Mouse (Mus musculus) stomach, postnatal 0 days (tissue): ENCODE measurements around the gene Gstp2. TPM values are rescaled to one million over a fixed set of nuclear protein-coding genes. Genes with fewer than 3 reads are reported as not detected.
A peak's percentile ranks its signal among the peaks of the same experiment; 100 is the strongest.

Source experiments
- ATAC-seq: fragments of 200-750 bp; cut with Nextera tagmentation; 2 replicates; pipeline ENCODE4 v1.8.0; 2017; ENCODE audit not compliant: low FRiP score, low TSS enrichment
- DNase-seq: peaks from one replicate; pipeline ENCODE4 v3.0.0-alpha.2; 2016; ENCODE audit warnings: low spot score
- H3K27ac ChIP-seq: fragments of 300-500 bp; sonication (generic); replicated peaks from 2 replicates; pipeline ENCODE4 v1.5.1; 2014; ENCODE audit warnings: mild to moderate bottlenecking, control low read depth
- H3K27me3 ChIP-seq: fragments of 300-500 bp; sonication (generic); 2 replicates; pipeline ENCODE4 v1.6.1; 2014; ENCODE audit warnings: low read length; ENCODE audit not compliant: control insufficient read depth, insufficient read depth
- H3K36me3 ChIP-seq: fragments of 300-500 bp; sonication (generic); 2 replicates; pipeline ENCODE4 v1.6.1; 2014; ENCODE audit warnings: low read length, mixed read lengths; ENCODE audit not compliant: control insufficient read depth, insufficient read depth
- H3K4me1 ChIP-seq: fragments of 300-500 bp; sonication (generic); replicated peaks from 2 replicates; pipeline ENCODE4 v1.6.1; 2014; ENCODE audit warnings: antibody characterized with exemption; ENCODE audit not compliant: control insufficient read depth, insufficient read depth
- H3K4me2 ChIP-seq: fragments of 300-500 bp; sonication (generic); replicated peaks from 2 replicates; pipeline ENCODE4 v1.6.1; 2014; ENCODE audit warnings: low read depth, mild to moderate bottlenecking, control low read depth, moderate library complexity
- H3K4me3 ChIP-seq: fragments of 300-500 bp; sonication (generic); 2 replicates; pipeline ENCODE4 v1.5.1; 2014; ENCODE audit warnings: low read depth, low read length, control low read depth
- H3K9ac ChIP-seq: fragments of 300-500 bp; sonication (generic); 2 replicates; pipeline ENCODE4 v1.6.1; 2014; ENCODE audit warnings: mild to moderate bottlenecking, low read length, control low read depth, mixed read lengths
- H3K9me3 ChIP-seq: fragments of 300-500 bp; sonication (generic); 2 replicates; pipeline ENCODE4 v1.6.1; 2016; ENCODE audit warnings: low read length; ENCODE audit not compliant: control insufficient read depth
- CTCF ChIP-seq: IDR thresholded peaks from 2 replicates; pipeline ENCODE4 v1.5.1; 2016; ENCODE audit warnings: antibody characterized with exemption, low read depth, mild to moderate bottlenecking, moderate library complexity
- EP300 ChIP-seq: optimal IDR thresholded peaks from 2 replicates; pipeline ENCODE3; 2016; ENCODE audit warnings: antibody characterized with exemption
- WGBS: fragments of 180-500 bp; shearing (Covaris S2); extraction: QIAGEN DNeasy Blood & Tissue Kit; methylation state at CpG from one replicate; pipeline ENCODE4 v1.1.7; 2014; 5-methylcytosine and 5-hydroxymethylcytosine counted together
- polyA plus RNA-seq: library from polyadenylated mRNA; unstranded; fragments of >200 nt; fragmentation: Nextera tagmentation; extraction: Ambion mirVana; gene quantifications from 2 replicates; pipeline ENCODE4 v1.2.1, GENCODE M21; 2015

Gene Gstp2
- polyA plus RNA-seq, 1 experiment from 2014 or later = 93.1 TPM

- DNase-seq = no peak
- H3K9me3 ChIP-seq = no peaks in the 10 kb centered on the region
- no peak overlapping the region for H3K27ac ChIP-seq
- no peak for ATAC-seq
- TF ChIP-seq EP300 = no peak
- peak; percentile 13; the same call in 1 of the 2 replicates for TF ChIP-seq CTCF
- no peaks in the 10 kb centered on the region for H3K4me1 ChIP-seq
- 25% methylated on average over 8 of the region's 8 CpGs for WGBS
- no peak overlapping the region for H3K4me3 ChIP-seq
- no peak overlapping the region for H3K9ac ChIP-seq
- H3K4me2 ChIP-seq = no peak overlapping the region
- H3K36me3 ChIP-seq = no peaks in the 10 kb centered on the region
- no peaks in the 10 kb centered on the region for H3K27me3 ChIP-seq
Measured at GRCm38 (mm10) chr19:4083826-4084225, 38.0 kb upstream of the Gstp2 start.

GRCm38 (mm10) chr19:4083316-4083715, 37.5 kb upstream of the Gstp2 start:
- 79% methylated on average over 7 of the region's 7 CpGs for WGBS
- H3K9me3 ChIP-seq = no peaks in the 10 kb centered on the region
- no peak overlapping the region for H3K27ac ChIP-seq
- DNase-seq (no peak), ATAC-seq (no peak)
- H3K4me1 ChIP-seq = no peaks in the 10 kb centered on the region
- no peak overlapping the region for H3K9ac ChIP-seq
- no peak overlapping the region for H3K4me3 ChIP-seq
- H3K36me3 ChIP-seq = no peaks in the 10 kb centered on the region
- TF ChIP-seq EP300 (no peak), CTCF (no peak)
- H3K4me2 ChIP-seq = no peak overlapping the region
- no peaks in the 10 kb centered on the region for H3K27me3 ChIP-seq

GRCm38 (mm10) chr19:4082219-4082965, 36.6 kb upstream of the Gstp2 start:
- WGBS = 84% methylated on average over 11 of the region's 11 CpGs
- no peak for DNase-seq

GRCm38 (mm10) chr19:4081394-4081793, 35.6 kb upstream of the Gstp2 start, which contains the start of gene Cabp2:
TSS of gene Cabp2 (plus strand) at chr19:4081578.
- no peak for TF ChIP-seq CTCF
- TF ChIP-seq EP300 = no peak
- H3K27me3 ChIP-seq = no peaks in the 10 kb centered on the region
- ATAC-seq = no peak

More at GRCm38 (mm10) chr19:4082219-4082965, 36.6 kb upstream of the Gstp2 start:
- no peaks in the 10 kb centered on the region for H3K36me3 ChIP-seq
- H3K4me1 ChIP-seq = no peaks in the 10 kb centered on the region
- no peak overlapping the region for H3K4me2 ChIP-seq
- no peak overlapping the region for H3K9ac ChIP-seq
- no peak overlapping the region for H3K27ac ChIP-seq
- no peak for ATAC-seq
- TF ChIP-seq EP300 (no peak), CTCF (no peak)
- no peaks in the 10 kb centered on the region for H3K9me3 ChIP-seq
- H3K27me3 ChIP-seq = no peaks in the 10 kb centered on the region
- H3K4me3 ChIP-seq = no peak overlapping the region

GRCm38 (mm10) chr19:4080511-4081009, 34.7 kb upstream of the Gstp2 start:
- TF ChIP-seq EP300 (no peak), CTCF (peak; percentile 49)
- Histone ChIP-seq H3K9ac (no peak overlapping the region), H3K4me1 (no peaks in the 10 kb centered on the region), H3K27me3 (no peaks in the 10 kb centered on the region), H3K4me2 (no peak overlapping the region), H3K9me3 (no peaks in the 10 kb centered on the region), H3K27ac (no peak overlapping the region), H3K36me3 (no peaks in the 10 kb centered on the region), H3K4me3 (no peak overlapping the region)
- ATAC-seq = no peak
- DNase-seq = no peak
- WGBS = 58% methylated on average over 8 of the region's 8 CpGs

More at GRCm38 (mm10) chr19:4081394-4081793, 35.6 kb upstream of the Gstp2 start, which contains the start of gene Cabp2:
- Histone ChIP-seq H3K4me2 (no peak within 1 kb of the TSS), H3K9ac (no peak within 1 kb of the TSS), H3K36me3 (no peaks in the 10 kb centered on the region), H3K9me3 (no peaks in the 10 kb centered on the region), H3K4me1 (no peaks in the 10 kb centered on the region), H3K4me3 (no peak within 1 kb of the TSS), H3K27ac (no peak within 1 kb of the TSS)
- no peak for DNase-seq
- WGBS = 71% methylated on average over 3 of the region's 3 CpGs

GRCm38 (mm10) chr19:4079594-4079993, 33.8 kb upstream of the Gstp2 start:
- no peak for TF ChIP-seq CTCF
- TF ChIP-seq EP300 = no peak
- H3K9me3 ChIP-seq = no peaks in the 10 kb centered on the region
- no peaks in the 10 kb centered on the region for H3K4me1 ChIP-seq
- H3K27ac ChIP-seq = no peak overlapping the region
- ATAC-seq (no peak), DNase-seq (no peak)
- H3K36me3 ChIP-seq = no peaks in the 10 kb centered on the region
- no peak overlapping the region for H3K4me2 ChIP-seq
- no peak overlapping the region for H3K4me3 ChIP-seq
- WGBS = 62% methylated on average over 1 of the region's 1 CpGs
- H3K9ac ChIP-seq = no peak overlapping the region
- H3K27me3 ChIP-seq = no peaks in the 10 kb centered on the region
